Mouse (Mus musculus) frontal cortex, adult (tissue): ENCODE measurements at regions not wholly inside any gene's neighbourhood (a gene's known extent, or its start where the extent isn't known, plus 50 kb on each side); places are given as distances from the start of the nearest gene placed in this dataset.

Experiments
- ATAC-seq: cut with Nextera tagmentation; 2 replicates; pipeline ENCODE4 v1.9.2; 2017; ENCODE audit warnings: mild to moderate bottlenecking, moderate library complexity, mixed read lengths; ENCODE audit not compliant: low TSS enrichment

DNA sequence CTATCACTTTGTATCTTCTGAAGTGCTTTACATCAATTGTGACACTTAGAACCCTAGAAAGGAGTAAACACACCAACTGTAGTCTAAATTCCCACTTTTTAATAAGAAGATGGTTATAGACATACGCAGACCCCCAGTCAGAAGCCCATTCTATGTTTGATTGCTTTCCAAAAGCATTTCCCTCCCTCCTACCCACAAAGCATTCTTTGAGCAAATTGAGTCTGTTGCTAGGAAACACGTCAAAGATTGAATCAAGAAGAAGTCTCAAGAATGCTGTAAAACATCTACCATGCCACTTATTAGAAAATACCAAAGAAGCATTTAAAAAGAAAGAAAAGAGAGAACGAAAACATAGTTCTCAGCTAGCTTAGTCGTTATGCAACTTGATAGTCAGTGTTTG, 352.3 kb upstream of the Lrp1b start:
- no peak for ATAC-seq

GRCm38 (mm10) chr2:42991046-42991445, 337.6 kb upstream of the Lrp1b start:
- peak; percentile 99 for ATAC-seq

- ATAC-seq: peak; percentile 73
Measured at GRCm38 (mm10) chr2:42968741-42969140, 315.3 kb upstream of the Lrp1b start.
